Mouse (Mus musculus) stomach, embryonic 14.5 days (tissue): ENCODE measurements around the gene Fam13a. TPM values are rescaled to one million over a fixed set of nuclear protein-coding genes. Genes with fewer than 3 reads are reported as not detected.

ENCODE experiments used
- ATAC-seq: fragments of 200-750 bp; cut with Nextera tagmentation; 2 replicates; pipeline ENCODE4 v1.8.0; 2017; ENCODE audit warnings: low read depth, moderate TSS enrichment; ENCODE audit not compliant: insufficient number of reproducible peaks, insufficient read depth, low FRiP score
- H3K27ac ChIP-seq: fragments of 300-500 bp; sonication (generic); 2 replicates; pipeline ENCODE4 v1.5.1; 2014; ENCODE audit warnings: mild to moderate bottlenecking, low read length, moderate library complexity, mixed read lengths
- H3K27me3 ChIP-seq: fragments of 300-500 bp; sonication (generic); 2 replicates; pipeline ENCODE4 v1.6.1; 2014; ENCODE audit warnings: low read length, control low read depth, mixed read lengths; ENCODE audit not compliant: control insufficient read depth, insufficient read depth
- H3K36me3 ChIP-seq: fragments of 300-500 bp; sonication (generic); 2 replicates; pipeline ENCODE4 v1.6.1; 2014; ENCODE audit warnings: mild to moderate bottlenecking, control low read depth, low read length, moderate library complexity, mixed read lengths; ENCODE audit not compliant: control insufficient read depth, insufficient read depth
- H3K4me1 ChIP-seq: fragments of 300-500 bp; sonication (generic); 2 replicates; pipeline ENCODE4 v1.6.1; 2014; ENCODE audit warnings: low read length, control low read depth, mixed read lengths; ENCODE audit not compliant: control insufficient read depth, insufficient read depth
- H3K4me2 ChIP-seq: fragments of 300-500 bp; sonication (generic); replicated peaks from 2 replicates; pipeline ENCODE4 v1.6.1; 2014; ENCODE audit warnings: low read depth, low read length, control low read depth
- H3K4me3 ChIP-seq: fragments of 300-500 bp; sonication (generic); 2 replicates; pipeline ENCODE4 v1.5.1; 2014; ENCODE audit warnings: low read depth, low read length, control low read depth
- H3K9ac ChIP-seq: fragments of 300-500 bp; sonication (generic); replicated peaks from 2 replicates; pipeline ENCODE4 v1.6.1; 2014; ENCODE audit warnings: low read depth, mild to moderate bottlenecking, control low read depth, low read length, moderate library complexity, mixed read lengths
- H3K9me3 ChIP-seq: fragments of 300-500 bp; sonication (generic); 2 replicates; pipeline ENCODE4 v1.6.1; 2016; ENCODE audit warnings: low read depth, low read length, control low read depth; ENCODE audit not compliant: control insufficient read depth
- WGBS: fragments of 180-500 bp; shearing (Covaris S2); extraction: QIAGEN DNeasy Blood & Tissue Kit; methylation state at CpG from one replicate; pipeline ENCODE4 v1.1.7; 2014; 5-methylcytosine and 5-hydroxymethylcytosine counted together
- polyA plus RNA-seq: library from polyadenylated mRNA; unstranded; fragments of >200 nt; fragmentation: Nextera tagmentation; extraction: Ambion mirVana; gene quantifications from 2 replicates; pipeline ENCODE4 v1.2.1, GENCODE M21; 2014

The Fam13a gene
- polyA plus RNA-seq, 1 experiment from 2014 or later: 11.8 TPM

- Histone ChIP-seq H3K9ac (no peak overlapping the region), H3K4me3 (no peak overlapping the region), H3K36me3 (no peaks in the 10 kb centered on the region; the same call in 1 of the 2 replicates), H3K27ac (no peak overlapping the region), H3K27me3 (no peaks in the 10 kb centered on the region), H3K9me3 (no peaks in the 10 kb centered on the region), H3K4me2 (no peak overlapping the region), H3K4me1 (no peaks in the 10 kb centered on the region)
- ATAC-seq: no peak
- 85% methylated on average over 6 of the region's 6 CpGs for WGBS
Measured at GRCm38 (mm10) chr6:58920735-58921134, 103.6 kb downstream of the Fam13a start.

- no peak for ATAC-seq
- Histone ChIP-seq H3K9me3 (no peaks in the 10 kb centered on the region), H3K4me1 (no peaks in the 10 kb centered on the region), H3K36me3 (no peaks in the 10 kb centered on the region; the same call in 1 of the 2 replicates), H3K9ac (no peak overlapping the region), H3K4me3 (no peak overlapping the region), H3K27ac (no peak overlapping the region), H3K4me2 (no peak overlapping the region), H3K27me3 (no peaks in the 10 kb centered on the region)
- WGBS: 71% methylated on average over 5 of the region's 5 CpGs
Measured at GRCm38 (mm10) chr6:58916498-58916897, 107.9 kb downstream of the Fam13a start.

- Histone ChIP-seq H3K4me1 (no peaks in the 10 kb centered on the region), H3K27me3 (no peaks in the 10 kb centered on the region), H3K27ac (no peak overlapping the region; the same call in 1 of the 2 replicates), H3K36me3 (no peaks in the 10 kb centered on the region), H3K9me3 (no peaks in the 10 kb centered on the region), H3K4me3 (no peak overlapping the region), H3K9ac (no peak overlapping the region), H3K4me2 (no peak overlapping the region)
- no peak for ATAC-seq
- 48% methylated on average over 5 of the region's 5 CpGs for WGBS
Measured at GRCm38 (mm10) chr6:58913971-58914370, 110.4 kb downstream of the Fam13a start.

GRCm38 (mm10) chr6:58913551-58913950 is 110.8 kb downstream of the Fam13a start:
- WGBS: 48% methylated on average over 3 of the region's 3 CpGs
- Histone ChIP-seq H3K27ac (no peak overlapping the region), H3K9me3 (no peaks in the 10 kb centered on the region), H3K9ac (no peak overlapping the region), H3K27me3 (no peaks in the 10 kb centered on the region), H3K4me1 (no peaks in the 10 kb centered on the region), H3K4me2 (no peak overlapping the region), H3K36me3 (no peaks in the 10 kb centered on the region), H3K4me3 (no peak overlapping the region)
- no peak for ATAC-seq

- no peak for ATAC-seq
- Histone ChIP-seq H3K9me3 (no peaks in the 10 kb centered on the region), H3K36me3 (no peaks in the 10 kb centered on the region), H3K4me2 (no peak overlapping the region), H3K4me3 (no peak overlapping the region), H3K9ac (no peak overlapping the region), H3K27me3 (no peaks in the 10 kb centered on the region), H3K4me1 (no peaks in the 10 kb centered on the region), H3K27ac (no peak overlapping the region)
- WGBS: 69% methylated on average over 5 of the region's 5 CpGs
Measured at GRCm38 (mm10) chr6:58912842-58913241, 111.5 kb downstream of the Fam13a start.

GRCm38 (mm10) chr6:58907791-58908190 is 116.6 kb downstream of the Fam13a start:
- peaks cover 13% of the 10 kb centered on the region; the same call in 1 of the 2 replicates for H3K9me3 ChIP-seq

GRCm38 (mm10) chr6:58907336-58907735 is 117.0 kb downstream of the Fam13a start:
- Histone ChIP-seq H3K27ac (no peak overlapping the region), H3K4me1 (0 out of 2 replicates have a peak, but pooled peaks cover 3% of the 10 kb centered on the region), H3K27me3 (no peaks in the 10 kb centered on the region), H3K9ac (no peak overlapping the region), H3K36me3 (no peaks in the 10 kb centered on the region), H3K9me3 (peaks cover 13% of the 10 kb centered on the region; the same call in 1 of the 2 replicates), H3K4me3 (no peak overlapping the region), H3K4me2 (peak overlapping the region; percentile 51; the same call in 1 of the 2 replicates)
- WGBS: 80% methylated on average over 8 of the region's 8 CpGs
- ATAC-seq: no peak

More at GRCm38 (mm10) chr6:58907791-58908190, 116.6 kb downstream of the Fam13a start:
- WGBS: 84% methylated on average over 2 of the region's 2 CpGs
- Histone ChIP-seq H3K9ac (no peak overlapping the region), H3K27ac (no peak overlapping the region), H3K4me2 (no peak overlapping the region), H3K4me1 (0 out of 2 replicates have a peak, but pooled peaks cover 3% of the 10 kb centered on the region), H3K36me3 (no peaks in the 10 kb centered on the region), H3K27me3 (no peaks in the 10 kb centered on the region), H3K4me3 (no peak overlapping the region)
- no peak for ATAC-seq

GRCm38 (mm10) chr6:58906852-58907261 is 117.5 kb downstream of the Fam13a start, which contains the start of gene Nap1l5:
Nap1l5 (minus strand) TSS chr6:58907076.
- no peaks in the 10 kb centered on the region for H3K27me3 ChIP-seq
- no peak within 1 kb of the TSS for H3K27ac ChIP-seq
- H3K9ac ChIP-seq: no peak within 1 kb of the TSS
- peaks cover 13% of the 10 kb centered on the region; the same call in 1 of the 2 replicates for H3K9me3 ChIP-seq
- peak within 1 kb of the TSS; percentile 51 for H3K4me2 ChIP-seq
- ATAC-seq: peak; percentile 68; the same call in 1 of the 2 replicates
- 53% methylated on average over 34 of the region's 34 CpGs for WGBS
- no peaks in the 10 kb centered on the region for H3K36me3 ChIP-seq
- H3K4me1 ChIP-seq: 0 out of 2 replicates have a peak, but pooled peaks cover 3% of the 10 kb centered on the region
- H3K4me3 ChIP-seq: peak within 1 kb of the TSS; percentile 32

- 0 out of 2 replicates have a peak, but pooled peaks cover 3% of the 10 kb centered on the region for H3K4me1 ChIP-seq
- no peak overlapping the region for H3K4me2 ChIP-seq
- ATAC-seq: no peak
- H3K27me3 ChIP-seq: no peaks in the 10 kb centered on the region
- 65% methylated on average over 3 of the region's 3 CpGs for WGBS
- H3K9me3 ChIP-seq: peaks cover 13% of the 10 kb centered on the region; the same call in 1 of the 2 replicates
- H3K9ac ChIP-seq: no peak overlapping the region
- no peaks in the 10 kb centered on the region for H3K36me3 ChIP-seq
- H3K4me3 ChIP-seq: no peak overlapping the region
- no peak overlapping the region for H3K27ac ChIP-seq
Measured at GRCm38 (mm10) chr6:58904551-58904950, 119.8 kb downstream of the Fam13a start.
